Mouse (Mus musculus): Measurements from ENCODE around the gene Pde4c. TPM values are rescaled to one million over a fixed set of nuclear protein-coding genes. Genes with fewer than 3 reads are reported as not detected.

Pde4c gene
- polyA plus RNA-seq, 1 experiment from 2014 or later = 9.4 TPM

- Histone ChIP-seq H3K27me3 (peaks cover 57% of the 10 kb centered on the region), H3K9ac (no peak overlapping the region), H3K36me3 (no peaks in the 10 kb centered on the region), H3K27ac (no peak overlapping the region), H3K9me3 (replicated peaks) (no peaks in the 10 kb centered on the region), H3K4me3 (replicated peaks) (no peak overlapping the region), H3K4me1 (peaks cover 51% of the 10 kb centered on the region), H3K4me2 (no peak overlapping the region)
- WGBS = 87% methylated on average over 23 of the region's 23 CpGs
- ATAC-seq (replicated peaks; ENCODE audit: low FRiP score) = no peak
Measured at GRCm38 (mm10) chr8:70748246-70749096, 25.0 kb downstream of the Pde4c start.

- Histone ChIP-seq H3K9me3 (replicated peaks) (no peaks in the 10 kb centered on the region), H3K36me3 (no peaks in the 10 kb centered on the region), H3K4me1 (peaks cover 51% of the 10 kb centered on the region), H3K4me2 (no peak overlapping the region), H3K4me3 (replicated peaks) (no peak overlapping the region), H3K27me3 (peaks cover 50% of the 10 kb centered on the region), H3K9ac (no peak overlapping the region), H3K27ac (no peak overlapping the region)
- ATAC-seq (replicated peaks; ENCODE audit: low FRiP score) = no peak
- WGBS = 83% methylated on average over 19 of the region's 19 CpGs
Measured at GRCm38 (mm10) chr8:70749097-70749674, 25.7 kb downstream of the Pde4c start.

GRCm38 (mm10) chr8:70750128-70750680 is 26.7 kb downstream of the Pde4c start:
- Histone ChIP-seq H3K27ac (no peak overlapping the region), H3K4me2 (no peak overlapping the region), H3K27me3 (peaks cover 40% of the 10 kb centered on the region), H3K4me3 (replicated peaks) (no peak overlapping the region), H3K4me1 (peaks cover 47% of the 10 kb centered on the region), H3K9me3 (replicated peaks) (no peaks in the 10 kb centered on the region), H3K36me3 (no peaks in the 10 kb centered on the region), H3K9ac (no peak overlapping the region)
- no peak for ATAC-seq (replicated peaks; ENCODE audit: low FRiP score)
- WGBS = 78% methylated on average over 13 of the region's 13 CpGs

- WGBS = 28% methylated on average over 11 of the region's 11 CpGs
- Histone ChIP-seq H3K4me3 (replicated peaks) (no peak overlapping the region), H3K4me1 (peaks cover 41% of the 10 kb centered on the region), H3K27ac (peak overlapping the region; percentile 87), H3K9me3 (replicated peaks) (no peaks in the 10 kb centered on the region), H3K9ac (0 out of 2 replicates have a peak overlapping the region, but pooled peaks have one; percentile 26), H3K4me2 (peak overlapping the region; percentile 54), H3K36me3 (peaks cover 14% of the 10 kb centered on the region), H3K27me3 (peaks cover 20% of the 10 kb centered on the region)
- ATAC-seq (replicated peaks; ENCODE audit: low FRiP score) = no peak
Measured at GRCm38 (mm10) chr8:70752000-70752764, 28.7 kb downstream of the Pde4c start.

GRCm38 (mm10) chr8:70753151-70753550 is 29.6 kb downstream of the Pde4c start:
- Histone ChIP-seq H3K9ac (peak overlapping the region; percentile 26), H3K4me1 (peaks cover 50% of the 10 kb centered on the region), H3K4me2 (peak overlapping the region; percentile 54), H3K4me3 (replicated peaks) (peak overlapping the region; percentile 26), H3K27me3 (peaks cover 11% of the 10 kb centered on the region), H3K27ac (peak overlapping the region; percentile 87), H3K9me3 (replicated peaks) (no peaks in the 10 kb centered on the region), H3K36me3 (peaks cover 24% of the 10 kb centered on the region)
- WGBS = 7% methylated on average over 21 of the region's 21 CpGs
- ATAC-seq (replicated peaks; ENCODE audit: low FRiP score) = no peak

- H3K9ac ChIP-seq = peak within 1 kb of the TSS; percentile 71
Measured at GRCm38 (mm10) chr8:70754043-70754870, 30.7 kb downstream of the Pde4c start, which contains the start of gene Rab3a. TSS of gene Rab3a (plus strand) at chr8:70754679.

GRCm38 (mm10) chr8:70754871-70755660 is 31.5 kb downstream of the Pde4c start:
- Histone ChIP-seq H3K9me3 (replicated peaks) (no peaks in the 10 kb centered on the region), H3K27ac (peak overlapping the region; percentile 87), H3K36me3 (peaks cover 32% of the 10 kb centered on the region), H3K4me3 (replicated peaks) (peak overlapping the region; percentile 74), H3K4me1 (peaks cover 69% of the 10 kb centered on the region), H3K27me3 (no peaks in the 10 kb centered on the region), H3K4me2 (peak overlapping the region; percentile 95), H3K9ac (peak overlapping the region; percentile 71)
- ATAC-seq (replicated peaks; ENCODE audit: low FRiP score) = peak; percentile 50
- 13% methylated on average over 50 of the region's 50 CpGs for WGBS

More at GRCm38 (mm10) chr8:70754043-70754870, 30.7 kb downstream of the Pde4c start, which contains the start of gene Rab3a:
- H3K4me2 ChIP-seq = peak within 1 kb of the TSS; percentile 95
- H3K27ac ChIP-seq = peak within 1 kb of the TSS; percentile 87
- H3K36me3 ChIP-seq = peaks cover 32% of the 10 kb centered on the region
- peaks cover 61% of the 10 kb centered on the region for H3K4me1 ChIP-seq
- peak within 1 kb of the TSS; percentile 74 for H3K4me3 ChIP-seq (replicated peaks)
- no peaks in the 10 kb centered on the region for H3K9me3 ChIP-seq (replicated peaks)
- WGBS = 8% methylated on average over 37 of the region's 37 CpGs
- H3K27me3 ChIP-seq = 0 out of 2 replicates have a peak, but pooled peaks cover under 1% of the 10 kb centered on the region
- peak; percentile 97 for ATAC-seq (replicated peaks; ENCODE audit: low FRiP score)

- Histone ChIP-seq H3K27me3 (no peaks in the 10 kb centered on the region), H3K27ac (0 out of 2 replicates have a peak overlapping the region, but pooled peaks have one; percentile 87), H3K4me1 (peaks cover 75% of the 10 kb centered on the region), H3K36me3 (peaks cover 32% of the 10 kb centered on the region), H3K4me2 (peak overlapping the region; percentile 95), H3K9ac (peak overlapping the region; percentile 71; the same call in 1 of the 2 replicates), H3K4me3 (replicated peaks) (peak overlapping the region; percentile 74), H3K9me3 (replicated peaks) (no peaks in the 10 kb centered on the region)
- WGBS = 86% methylated on average over 24 of the region's 24 CpGs
- no peak for ATAC-seq (replicated peaks; ENCODE audit: low FRiP score)
Measured at GRCm38 (mm10) chr8:70755661-70756475, 32.3 kb downstream of the Pde4c start.

- Histone ChIP-seq H3K4me2 (no peak overlapping the region), H3K4me3 (replicated peaks) (no peak overlapping the region), H3K9me3 (replicated peaks) (no peaks in the 10 kb centered on the region), H3K36me3 (peaks cover 32% of the 10 kb centered on the region), H3K27me3 (no peaks in the 10 kb centered on the region), H3K27ac (no peak overlapping the region), H3K9ac (no peak overlapping the region), H3K4me1 (peaks cover 79% of the 10 kb centered on the region)
- 93% methylated on average over 6 of the region's 6 CpGs for WGBS
- ATAC-seq (replicated peaks; ENCODE audit: low FRiP score) = no peak
Measured at GRCm38 (mm10) chr8:70756476-70757040, 33.0 kb downstream of the Pde4c start.

Data from kidney, embryonic 15.5 days (tissue).